Mouse (Mus musculus): ENCODE results near the gene Tmem265. TPM values are rescaled to one million over a fixed set of nuclear protein-coding genes. Genes with fewer than 3 reads are reported as not detected.

The Tmem265 gene
- total and polyA plus RNA-seq, 3 experiments = not detected

- peaks cover 12 to 35% of the 10 kb centered on the region in 2 experiments for H3K36me3 ChIP-seq (ENCODE audit: control insufficient read depth in 1 of 2, insufficient read depth in 2 of 2, low read length in 2 of 2)
- peak overlapping the region; percentile 69 to 78 for H3K4me3 ChIP-seq (ENCODE audit: control insufficient read depth in 1 of 2, insufficient read depth in 1 of 2, low read depth in 2 of 2, low read length in 2 of 2)
- H3K79me2 ChIP-seq (ENCODE audit: control insufficient read depth, insufficient read depth, low read length, poor library complexity) = peaks cover 32% of the 10 kb centered on the region
- no peaks in the 10 kb centered on the region for H3K27me3 ChIP-seq (ENCODE audit: control insufficient read depth in 1 of 2, insufficient read depth in 2 of 2, low read length in 2 of 2)
- H3K9me3 ChIP-seq (replicated peaks; ENCODE audit: insufficient read depth, low read length) = no peaks in the 10 kb centered on the region
- H3K9ac ChIP-seq (ENCODE audit: control insufficient read depth, low read depth, low read length, poor library complexity, severe bottlenecking) = peak overlapping the region; percentile 97
- no peak for TF ChIP-seq RAD21 (IDR thresholded peaks at IDR 0.05; ENCODE audit: low read depth, low read length)
- TF ChIP-seq UBTF (IDR thresholded peaks at IDR 0.05; ENCODE audit: borderline replicate concordance, insufficient read depth, low read depth, low read length) = no peak
- 0 out of 2 replicates have a peak, but pooled peaks have one; percentile 70 for TF ChIP-seq E2F4 (IDR thresholded peaks at IDR 0.05; ENCODE audit: borderline replicate concordance, low read depth, low read length)
- TF ChIP-seq MXI1 (IDR thresholded peaks at IDR 0.05; ENCODE audit: low read depth, low read length) = 0 out of 2 replicates have a peak, but pooled peaks have one; percentile 22
- TF ChIP-seq MYB (IDR thresholded peaks at IDR 0.05; ENCODE audit: low read depth, low read length) = no peak
- TF ChIP-seq ETS1 (IDR thresholded peaks at IDR 0.05; ENCODE audit: low read depth, low read length) = no peak
- TF ChIP-seq TCF12 (IDR thresholded peaks at IDR 0.05; ENCODE audit: low read depth, low read length) = no peak
- TF ChIP-seq MAX (IDR thresholded peaks at IDR 0.05; ENCODE audit: low read length) = peak; percentile 69; the same call in 1 of the 2 replicates
- TF ChIP-seq CHD2 (IDR thresholded peaks at IDR 0.05; ENCODE audit: low read length) = no peak
- peak; percentile 96; the same call in 1 of the 2 replicates for TF ChIP-seq CHD1 (IDR thresholded peaks at IDR 0.05; ENCODE audit: low read depth, low read length)
- no peak for TF ChIP-seq RCOR1 (IDR thresholded peaks at IDR 0.05; ENCODE audit: low read depth, low read length)
- TF ChIP-seq ZNF384 (IDR thresholded peaks at IDR 0.05; ENCODE audit: low read depth, low read length) = no peak
- no peak for TF ChIP-seq NELFE (IDR thresholded peaks at IDR 0.05; ENCODE audit: low read depth, low read length)
- TF ChIP-seq ZC3H11A (IDR thresholded peaks at IDR 0.05; ENCODE audit: low read depth, low read length) = no peak
- TF ChIP-seq MAZ (IDR thresholded peaks at IDR 0.05; ENCODE audit: low read depth, low read length) = peak; percentile 89
- TF ChIP-seq EP300 (IDR thresholded peaks at IDR 0.05; ENCODE audit: low read depth in 1 of 2, low read length in 2 of 2) = peak in 1 of 2 experiments; percentile 46; a peak in 2 of 4 replicates
- TF ChIP-seq SMC3 (IDR thresholded peaks at IDR 0.05; ENCODE audit: low read depth, low read length) = no peak
- TF ChIP-seq ZMIZ1 (IDR thresholded peaks at IDR 0.05; ENCODE audit: low read depth, low read length) = no peak
- no peak for TF ChIP-seq BHLHE40 (IDR thresholded peaks at IDR 0.05; ENCODE audit: borderline replicate concordance, low read depth, low read length)
- no peak for TF ChIP-seq MEF2A (IDR thresholded peaks at IDR 0.05; ENCODE audit: extremely low read depth, insufficient replicate concordance, low read depth, low read length, poor library complexity, severe bottlenecking)
- TF ChIP-seq NRF1 (IDR thresholded peaks at IDR 0.05; ENCODE audit: insufficient read depth, low read depth, low read length, poor library complexity, severe bottlenecking) = peak; percentile 77
- peaks cover 3 to 9% of the 10 kb centered on the region in 2 experiments; a peak in 2 of 4 replicates for H3K4me1 ChIP-seq (ENCODE audit: control insufficient read depth in 1 of 2, insufficient read depth in 2 of 2, low read length in 2 of 2)
- DNase-seq (ENCODE audit: low read depth, low spot score) = peak; percentile 93
- H3K27ac ChIP-seq (ENCODE audit: control insufficient read depth, low read depth, low read length) = peak overlapping the region; percentile 95
Observed at GRCm38 (mm10) chr7:127512231-127513015, 48.8 kb upstream of the Tmem265 start.

Measured in MEL (cell line).